Mouse (Mus musculus) megakaryocyte, embryonic 14.5 days (primary cell): Measurements from ENCODE around the gene St6galnac6. TPM values are rescaled to one million over a fixed set of nuclear protein-coding genes. Genes with fewer than 3 reads are reported as not detected.

Experiments used
- H3K27me3 ChIP-seq: replicated peaks from 2 replicates; pipeline ENCODE3; 2012; ENCODE audit warnings: inconsistent platforms
- H3K36me3 ChIP-seq: replicated peaks from 2 replicates; pipeline ENCODE3; 2012; ENCODE audit warnings: low read length, inconsistent platforms, mixed read lengths
- H3K4me1 ChIP-seq: 2 replicates; pipeline ENCODE4 v1.6.1; 2012; ENCODE audit warnings: inconsistent platforms
- H3K4me3 ChIP-seq: replicated peaks from 2 replicates; pipeline ENCODE3; 2012; ENCODE audit warnings: moderate library complexity, mild to moderate bottlenecking, inconsistent platforms
- H3K9me3 ChIP-seq: 2 replicates; pipeline ENCODE4 v1.6.1; 2012; ENCODE audit warnings: inconsistent platforms
- FLI1 ChIP-seq: IDR thresholded peaks from 2 replicates; pipeline ENCODE4 v1.6.1; 2012; ENCODE audit warnings: low read length, inconsistent platforms, mixed read lengths
- GATA1 ChIP-seq: IDR thresholded peaks from 3 replicates; pipeline ENCODE4 v1.6.1; 2012; ENCODE audit warnings: mixed read lengths, low read length, inconsistent platforms, borderline replicate concordance
- polyA plus RNA-seq: library from polyadenylated mRNA; stranded (reverse); fragments of >175 nt; gene quantifications from 2 replicates; pipeline ENCODE4 v1.2.3, GENCODE M21; 2012; ENCODE audit warnings: low replicate concordance; ENCODE audit not compliant: insufficient read depth

Gene St6galnac6
- polyA plus RNA-seq, 1 experiment: 36.4 TPM

DNA sequence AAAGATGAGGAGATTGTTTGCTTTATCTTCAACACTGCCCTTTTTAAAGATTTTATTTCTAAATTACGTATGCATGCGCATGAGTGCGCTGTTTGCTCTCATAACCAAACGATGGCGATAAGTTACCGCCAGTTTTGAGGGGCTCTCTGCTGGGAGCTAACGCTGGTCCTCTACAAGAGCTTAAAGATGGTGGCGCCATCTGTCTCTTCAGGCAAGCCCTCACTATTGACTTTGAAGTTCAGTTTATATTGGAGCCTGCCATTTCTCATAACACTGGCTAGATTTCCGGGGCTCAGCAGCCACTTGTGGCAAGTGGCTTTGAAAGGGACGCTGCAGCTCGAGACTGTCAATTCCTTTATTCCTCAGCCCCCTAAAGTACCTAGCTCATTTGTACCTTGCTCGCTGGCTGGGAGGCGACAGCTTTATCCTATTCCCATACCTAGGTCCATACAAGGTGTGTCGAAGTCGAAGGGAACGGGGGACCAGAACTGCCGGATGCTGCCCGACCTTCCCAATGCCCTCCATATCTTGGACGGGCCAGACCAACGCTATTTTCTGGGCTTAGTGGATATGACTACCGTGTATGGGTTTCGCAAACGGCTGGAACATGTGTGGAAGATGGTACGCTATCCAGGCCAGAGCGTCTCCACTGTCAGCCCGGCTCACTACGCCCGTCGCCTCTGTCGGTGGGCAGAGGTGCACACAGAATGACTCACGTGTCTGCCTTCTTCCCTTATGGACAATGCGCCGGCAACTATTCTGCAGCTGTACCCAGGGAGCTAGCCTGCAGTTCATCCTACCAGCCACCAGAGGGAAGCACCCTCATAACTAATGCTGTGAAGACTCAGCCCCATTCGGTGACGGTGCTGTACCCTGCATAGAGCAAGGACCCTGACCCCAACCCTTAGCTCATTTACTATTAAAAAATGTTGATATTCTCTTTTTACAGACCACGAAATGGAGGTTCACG, 16.4 kb upstream of the St6galnac6 start:
- no peaks in the 10 kb centered on the region for H3K36me3 ChIP-seq
- peaks cover 63% of the 10 kb centered on the region for H3K4me1 ChIP-seq
- peaks cover 36% of the 10 kb centered on the region for H3K27me3 ChIP-seq
- peak overlapping the region; percentile 91 for H3K4me3 ChIP-seq
- H3K9me3 ChIP-seq: no peaks in the 10 kb centered on the region
- TF ChIP-seq FLI1: no peak
- TF ChIP-seq GATA1: no peak

- Histone ChIP-seq H3K4me3 (no peak overlapping the region), H3K36me3 (peaks cover 14% of the 10 kb centered on the region), H3K9me3 (no peaks in the 10 kb centered on the region), H3K27me3 (peaks cover 15% of the 10 kb centered on the region), H3K4me1 (peaks cover 76% of the 10 kb centered on the region)
- TF ChIP-seq FLI1 (no peak), GATA1 (no peak)
Observed at GRCm38 (mm10) chr2:32585149-32585714, 14.3 kb upstream of the St6galnac6 start.

DNA sequence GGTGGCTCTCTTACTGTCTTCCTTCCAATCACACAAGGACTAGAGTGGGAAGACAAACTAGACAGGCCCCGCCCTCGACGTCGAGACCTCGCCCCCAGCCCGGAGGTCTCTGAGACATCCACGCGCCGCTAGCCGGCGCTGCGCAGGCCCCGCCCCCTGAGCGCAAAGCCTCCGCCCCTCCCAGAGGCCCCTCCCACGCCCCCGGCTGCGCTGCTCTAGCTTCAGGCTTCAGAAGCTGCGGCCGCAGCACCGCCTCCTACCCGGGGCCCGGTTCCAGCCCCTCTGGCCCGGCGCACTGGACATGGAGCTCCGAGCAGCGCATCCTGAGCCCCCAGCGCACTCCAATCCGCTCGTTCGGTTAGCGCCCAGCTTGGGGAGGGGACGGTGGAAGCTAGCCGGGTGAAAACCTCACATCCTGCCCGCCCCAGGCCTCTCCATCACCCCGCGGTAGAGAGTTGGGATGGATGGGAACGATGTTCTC, 12.6 kb upstream of the St6galnac6 start, which contains the start of gene St6galnac4:
Gene St6galnac4, plus strand, starts transcription at position 225 of the 481 bp plus-strand sequence.
- Histone ChIP-seq H3K9me3 (no peaks in the 10 kb centered on the region), H3K4me3 (peak within 1 kb of the TSS; percentile 96), H3K36me3 (peaks cover 26% of the 10 kb centered on the region), H3K27me3 (no peaks in the 10 kb centered on the region), H3K4me1 (peaks cover 72% of the 10 kb centered on the region)
- TF ChIP-seq GATA1: no peak

DNA sequence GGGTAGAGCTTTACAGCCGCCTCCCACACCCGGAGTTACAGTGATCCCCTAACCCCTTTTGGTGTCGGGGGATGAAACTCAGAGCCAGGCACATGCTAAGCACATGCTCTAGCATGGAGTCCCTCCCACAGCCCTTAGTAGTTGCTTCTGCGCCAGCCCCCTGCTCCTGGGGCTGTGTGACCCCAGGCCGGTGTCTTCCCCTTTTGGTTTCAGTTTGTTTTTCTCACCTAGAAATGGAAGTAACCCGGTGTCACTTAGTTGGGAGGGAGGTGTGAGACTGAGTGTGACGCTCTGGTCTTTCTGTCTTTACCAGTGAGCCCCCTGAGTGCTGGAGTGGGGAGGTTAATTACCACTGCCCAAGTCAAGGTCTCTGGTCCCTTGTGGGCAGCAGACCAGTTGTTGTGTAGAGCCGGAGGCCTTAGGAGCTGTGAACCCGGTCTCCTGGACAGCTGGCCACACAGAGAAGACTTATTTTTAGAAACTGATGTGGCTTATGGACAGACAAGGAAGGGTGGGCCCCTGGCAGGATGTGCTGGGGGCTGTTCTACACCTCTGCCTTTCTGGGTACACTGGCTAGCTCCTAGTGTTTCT, 11.7 kb upstream of the St6galnac6 start:
- Histone ChIP-seq H3K27me3 (no peaks in the 10 kb centered on the region), H3K4me3 (peak overlapping the region; percentile 96), H3K9me3 (no peaks in the 10 kb centered on the region), H3K36me3 (peaks cover 35% of the 10 kb centered on the region), H3K4me1 (peaks cover 70% of the 10 kb centered on the region)
- TF ChIP-seq FLI1 (no peak), GATA1 (no peak)

DNA sequence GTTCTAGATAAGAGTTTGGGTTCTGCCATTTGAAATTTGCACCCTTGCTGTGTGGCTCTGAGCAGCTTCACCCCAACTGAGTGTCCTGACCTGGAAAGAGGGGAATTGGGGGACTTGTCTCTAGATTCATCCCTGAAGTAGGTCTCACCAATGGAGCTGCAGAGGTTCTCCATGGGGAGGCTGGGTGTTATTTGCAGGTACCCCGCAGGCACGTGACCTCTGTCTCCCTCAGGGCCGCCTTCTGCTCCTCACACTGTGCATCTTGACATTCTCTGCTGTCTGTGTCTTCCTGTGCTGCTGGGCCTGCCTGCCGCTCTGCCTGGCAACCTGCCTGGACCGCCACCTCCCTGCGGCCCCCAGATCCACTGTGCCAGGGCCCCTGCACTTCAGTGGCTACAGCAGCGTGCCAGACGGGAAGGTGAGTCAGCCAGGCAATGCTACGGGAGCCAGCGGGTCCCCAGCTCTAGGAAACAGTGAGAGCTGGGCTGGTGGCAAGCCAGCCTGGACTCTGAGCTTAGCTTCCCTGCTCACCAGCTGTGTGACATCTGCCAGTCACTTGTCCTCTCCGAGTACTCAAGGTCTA, 10.2 kb upstream of the St6galnac6 start:
- Histone ChIP-seq H3K4me3 (peak overlapping the region; percentile 38), H3K36me3 (peaks cover 50% of the 10 kb centered on the region), H3K27me3 (no peaks in the 10 kb centered on the region), H3K9me3 (no peaks in the 10 kb centered on the region), H3K4me1 (peaks cover 60% of the 10 kb centered on the region)
- no peak for TF ChIP-seq FLI1
- TF ChIP-seq GATA1: no peak

GRCm38 (mm10) chr2:32590224-32590623, 9.3 kb upstream of the St6galnac6 start:
- Histone ChIP-seq H3K36me3 (peaks cover 59% of the 10 kb centered on the region), H3K4me3 (no peak overlapping the region), H3K4me1 (peaks cover 54% of the 10 kb centered on the region), H3K27me3 (no peaks in the 10 kb centered on the region), H3K9me3 (no peaks in the 10 kb centered on the region)
- no peak for TF ChIP-seq FLI1
- TF ChIP-seq GATA1: no peak

DNA sequence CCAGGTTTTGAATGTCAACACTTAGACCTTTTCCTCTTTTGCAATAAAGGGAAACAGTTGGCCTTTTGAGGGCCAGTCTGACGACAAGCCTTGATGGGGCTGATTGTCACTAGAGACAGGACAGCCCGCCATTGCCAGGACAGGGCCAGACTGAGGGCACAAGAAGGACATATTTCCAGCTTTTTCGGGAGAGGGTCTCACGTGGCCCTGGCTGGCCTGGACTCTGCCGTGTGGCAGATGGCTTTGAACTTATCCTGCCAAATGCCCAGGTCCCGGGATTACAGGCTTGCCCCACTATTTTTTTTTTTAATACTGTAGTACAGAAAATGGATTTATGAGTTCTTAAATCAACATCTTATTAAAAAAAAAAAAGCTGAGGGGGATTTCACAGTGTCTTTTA, 8.3 kb upstream of the St6galnac6 start:
- H3K36me3 ChIP-seq: peaks cover 69% of the 10 kb centered on the region
- H3K9me3 ChIP-seq: no peaks in the 10 kb centered on the region
- peaks cover 43% of the 10 kb centered on the region for H3K4me1 ChIP-seq
- H3K27me3 ChIP-seq: no peaks in the 10 kb centered on the region
- no peak overlapping the region for H3K4me3 ChIP-seq
- no peak for TF ChIP-seq FLI1
- no peak for TF ChIP-seq GATA1

DNA sequence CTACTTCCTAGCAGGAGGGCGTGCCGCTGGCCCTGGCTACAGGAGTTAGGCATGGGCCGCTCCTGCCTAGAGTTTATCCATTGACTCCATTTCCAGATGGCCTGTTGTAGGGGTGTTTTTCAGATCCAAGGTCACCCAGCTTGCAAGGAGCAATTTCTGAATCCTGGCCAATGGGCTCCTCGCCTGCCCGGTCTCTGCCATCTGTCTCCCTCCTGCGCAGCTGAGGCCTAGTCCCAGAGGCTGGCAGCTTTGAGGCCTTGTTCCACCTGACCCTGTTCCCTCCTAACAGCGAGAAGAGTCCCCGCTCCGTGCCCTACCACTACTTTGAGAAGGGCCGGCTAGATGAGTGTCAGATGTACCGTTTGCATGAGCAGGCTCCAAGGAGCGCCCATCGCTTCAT, 2.8 kb upstream of the St6galnac6 start:
- TF ChIP-seq FLI1 (no peak), GATA1 (no peak)
- Histone ChIP-seq H3K9me3 (no peaks in the 10 kb centered on the region), H3K27me3 (no peaks in the 10 kb centered on the region), H3K4me1 (peaks cover 27% of the 10 kb centered on the region), H3K4me3 (no peak overlapping the region), H3K36me3 (peaks cover 85% of the 10 kb centered on the region)

GRCm38 (mm10) chr2:32597248-32597647, 2.3 kb upstream of the St6galnac6 start:
- TF ChIP-seq GATA1 (no peak), FLI1 (no peak)
- Histone ChIP-seq H3K36me3 (peaks cover 80% of the 10 kb centered on the region), H3K9me3 (no peaks in the 10 kb centered on the region), H3K4me3 (no peak overlapping the region), H3K27me3 (no peaks in the 10 kb centered on the region), H3K4me1 (peaks cover 33% of the 10 kb centered on the region)

DNA sequence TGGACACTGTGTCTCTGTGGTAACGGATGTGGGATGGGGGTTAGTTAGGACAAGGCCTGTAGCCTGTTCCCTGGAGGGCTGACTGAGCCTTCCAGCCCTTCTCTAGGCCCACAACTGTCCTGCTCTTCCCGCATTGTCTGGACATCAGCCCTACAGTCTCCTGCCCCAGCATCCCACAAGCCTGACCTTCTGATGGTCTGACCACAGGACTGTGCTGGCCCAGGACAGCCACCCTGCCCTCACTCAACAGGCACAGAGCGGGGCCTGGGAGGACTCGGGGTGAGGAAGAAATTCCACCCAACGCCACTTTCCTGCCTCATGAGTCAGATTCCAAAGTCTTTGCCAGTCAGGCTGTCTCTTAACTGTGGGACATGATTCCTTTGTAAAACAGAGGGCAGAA, 1.8 kb upstream of the St6galnac6 start:
- no peaks in the 10 kb centered on the region for H3K27me3 ChIP-seq
- TF ChIP-seq GATA1 (no peak), FLI1 (no peak)
- no peak overlapping the region for H3K4me3 ChIP-seq
- H3K4me1 ChIP-seq: peaks cover 37% of the 10 kb centered on the region
- no peaks in the 10 kb centered on the region for H3K9me3 ChIP-seq
- peaks cover 76% of the 10 kb centered on the region for H3K36me3 ChIP-seq
